Mouse (Mus musculus) lung, postnatal 0 days (tissue): ENCODE measurements around the gene Fam243. TPM values are rescaled to one million over a fixed set of nuclear protein-coding genes. Genes with fewer than 3 reads are reported as not detected.
A peak's percentile ranks its signal among the peaks of the same experiment; 100 is the strongest.

Experiments used
- ATAC-seq: fragments of 200-750 bp; cut with Nextera tagmentation; 2 replicates; pipeline ENCODE4 v1.8.0; 2017; ENCODE audit warnings: moderate library complexity
- DNase-seq: peaks from one replicate; pipeline ENCODE4 v3.0.0-alpha.2; 2016; ENCODE audit warnings: low spot score
- H3K27ac ChIP-seq: fragments of 300-500 bp; sonication (generic); 2 replicates; pipeline ENCODE4 v1.5.1; 2014; ENCODE audit warnings: antibody characterized with exemption, mild to moderate bottlenecking, low read length, mixed read lengths
- H3K27me3 ChIP-seq: fragments of 300-500 bp; sonication (generic); replicated peaks from 2 replicates; pipeline ENCODE4 v1.6.1; 2014; ENCODE audit warnings: low read length, mixed read lengths; ENCODE audit not compliant: insufficient read depth
- H3K36me3 ChIP-seq: fragments of 300-500 bp; sonication (generic); 2 replicates; pipeline ENCODE4 v1.6.1; 2014; ENCODE audit warnings: low read length, mixed read lengths; ENCODE audit not compliant: insufficient read depth
- H3K4me1 ChIP-seq: fragments of 300-500 bp; sonication (generic); 2 replicates; pipeline ENCODE4 v1.6.1; 2014; ENCODE audit warnings: antibody characterized with exemption, low read depth, low read length, mixed read lengths; ENCODE audit not compliant: insufficient read depth
- H3K4me2 ChIP-seq: fragments of 300-500 bp; sonication (generic); replicated peaks from 2 replicates; pipeline ENCODE4 v1.6.1; 2014; ENCODE audit warnings: low read depth, mild to moderate bottlenecking, low read length, moderate library complexity, mixed read lengths
- H3K4me3 ChIP-seq: fragments of 300-500 bp; sonication (generic); 2 replicates; pipeline ENCODE4 v1.5.1; 2014; ENCODE audit warnings: low read depth, low read length
- H3K9ac ChIP-seq: fragments of 300-500 bp; sonication (generic); replicated peaks from 2 replicates; pipeline ENCODE4 v1.6.1; 2014; ENCODE audit warnings: low read depth, mild to moderate bottlenecking
- H3K9me3 ChIP-seq: fragments of 300-500 bp; sonication (generic); 2 replicates; pipeline ENCODE4 v1.6.1; 2016; ENCODE audit warnings: low read length, mixed read lengths
- CTCF ChIP-seq: IDR thresholded peaks from 2 replicates; pipeline ENCODE4 v1.5.1; 2016; ENCODE audit warnings: antibody characterized with exemption, mild to moderate bottlenecking
- EP300 ChIP-seq: IDR thresholded peaks from 2 replicates; pipeline ENCODE4 v1.6.1; 2016; ENCODE audit warnings: antibody characterized with exemption, mild to moderate bottlenecking, control low read depth
- WGBS: fragments of 180-500 bp; shearing (Covaris S2); extraction: QIAGEN DNeasy Blood & Tissue Kit; methylation state at CpG from one replicate; pipeline ENCODE4 v1.1.7; 2014; 5-methylcytosine and 5-hydroxymethylcytosine counted together
- polyA plus RNA-seq: library from polyadenylated mRNA; unstranded; fragments of >200 nt; fragmentation: Nextera tagmentation; extraction: Ambion mirVana; gene quantifications from 2 replicates; pipeline ENCODE4 v1.2.1, GENCODE M21; 2015

Gene Fam243
- polyA plus RNA-seq, 1 experiment from 2014 or later, result not detected

DNA sequence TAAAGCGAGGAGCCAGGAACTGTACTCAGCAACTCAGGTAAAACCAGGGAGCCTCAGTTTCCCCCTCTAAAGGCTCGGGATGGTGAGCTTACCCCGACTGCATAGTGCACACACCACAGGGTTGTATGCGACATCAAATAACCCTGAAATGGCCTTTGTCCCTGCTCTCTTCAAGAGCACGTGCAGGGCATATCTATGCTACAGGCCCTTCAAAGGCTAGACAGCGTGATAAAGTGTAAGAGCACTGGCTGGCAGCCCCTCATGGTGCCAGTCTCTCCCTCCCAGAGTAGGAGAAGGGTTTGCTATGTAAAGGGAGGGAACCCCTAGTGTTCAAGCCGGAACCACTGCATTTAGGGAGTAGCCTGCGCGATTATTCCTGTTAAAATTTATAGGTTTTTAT, 35.8 kb upstream of the Fam243 start:
- Histone ChIP-seq H3K27me3 (no peaks in the 10 kb centered on the region), H3K9me3 (no peaks in the 10 kb centered on the region), H3K27ac (no peak overlapping the region), H3K4me3 (no peak overlapping the region), H3K4me2 (no peak overlapping the region), H3K4me1 (no peaks in the 10 kb centered on the region), H3K9ac (no peak overlapping the region), H3K36me3 (no peaks in the 10 kb centered on the region)
- DNase-seq (no peak), ATAC-seq (no peak)
- WGBS, result 61% methylated on average over 9 of the region's 9 CpGs
- TF ChIP-seq CTCF, result no peak
- TF ChIP-seq EP300, result no peak

DNA sequence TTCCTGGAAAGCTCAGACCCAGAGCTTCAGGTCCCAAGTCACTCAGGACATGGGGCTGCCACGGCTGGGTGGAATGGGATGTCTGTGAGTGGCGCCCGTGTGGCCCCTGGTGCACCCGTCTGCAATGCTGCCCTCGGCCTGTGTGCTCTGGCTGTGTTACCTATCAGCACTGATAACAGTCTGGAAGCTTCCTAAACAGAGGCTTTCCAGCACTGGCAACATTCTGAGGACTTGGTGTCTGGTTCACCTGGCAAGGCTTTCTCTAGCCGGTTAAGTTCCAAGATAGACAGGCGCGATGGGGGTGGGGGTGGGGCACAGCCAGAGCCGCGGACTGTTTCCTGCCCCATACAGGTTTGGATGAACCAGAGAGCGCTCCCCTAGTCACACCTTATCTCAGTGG, 34.7 kb upstream of the Fam243 start:
- Histone ChIP-seq H3K4me2 (no peak overlapping the region), H3K4me1 (no peaks in the 10 kb centered on the region), H3K4me3 (no peak overlapping the region), H3K9me3 (no peaks in the 10 kb centered on the region), H3K27ac (no peak overlapping the region), H3K9ac (no peak overlapping the region), H3K36me3 (no peaks in the 10 kb centered on the region), H3K27me3 (no peaks in the 10 kb centered on the region)
- DNase-seq (no peak), ATAC-seq (no peak)
- TF ChIP-seq CTCF (no peak), EP300 (no peak)
- 66% methylated on average over 11 of the region's 11 CpGs for WGBS

DNA sequence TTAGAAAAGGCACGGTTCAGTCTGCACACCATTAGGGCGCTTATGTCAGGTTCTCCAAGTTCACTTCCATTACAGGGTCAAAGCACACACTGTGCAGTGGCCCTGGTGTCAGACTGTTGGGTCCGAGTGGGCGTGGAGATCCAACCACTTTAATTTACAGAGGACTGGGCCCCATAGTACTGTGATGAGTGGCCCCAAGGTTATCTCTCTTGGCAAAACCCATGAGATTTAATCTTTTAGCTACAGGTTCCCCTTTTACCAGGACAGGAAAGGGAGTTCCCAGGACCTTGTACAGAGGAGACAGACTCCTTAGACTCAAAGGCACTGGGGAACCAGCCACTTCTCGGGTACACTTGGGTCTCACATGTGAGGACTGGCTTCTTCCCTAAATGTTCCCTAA, 34.1 kb upstream of the Fam243 start:
- no peak overlapping the region for H3K27ac ChIP-seq

DNA sequence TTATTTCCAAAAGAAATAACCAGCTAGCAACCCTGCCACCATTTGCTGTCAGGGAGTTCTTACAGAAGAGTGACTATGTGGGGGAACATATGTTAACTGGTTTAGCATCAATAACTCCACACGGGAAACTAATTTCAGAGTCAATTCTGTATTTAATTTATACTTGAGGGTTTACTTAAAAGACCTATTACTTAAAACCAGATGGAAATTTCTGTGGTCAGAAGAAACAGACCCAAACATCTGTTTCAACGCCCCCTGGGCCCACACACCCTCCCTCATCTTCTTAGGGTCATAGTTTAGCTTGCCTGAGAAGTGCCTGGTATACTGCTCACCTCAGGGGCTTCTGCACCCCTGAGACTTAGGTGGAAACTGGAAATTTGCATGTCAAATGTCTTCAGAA, 32.7 kb upstream of the Fam243 start:
- TF ChIP-seq CTCF (no peak), EP300 (no peak)
- no peak overlapping the region for H3K27ac ChIP-seq
- no peak overlapping the region for H3K4me2 ChIP-seq
- H3K4me1 ChIP-seq, result no peaks in the 10 kb centered on the region
- H3K4me3 ChIP-seq, result no peak overlapping the region
- H3K9me3 ChIP-seq, result no peaks in the 10 kb centered on the region
- 64% methylated on average over 2 of the region's 2 CpGs for WGBS
- no peak overlapping the region for H3K9ac ChIP-seq
- no peak for DNase-seq
- ATAC-seq, result no peak
- no peaks in the 10 kb centered on the region for H3K36me3 ChIP-seq
- no peaks in the 10 kb centered on the region for H3K27me3 ChIP-seq

More for the DNA sequence above, 34.1 kb upstream of the Fam243 start:
- DNase-seq, result no peak
- no peaks in the 10 kb centered on the region for H3K4me1 ChIP-seq
- no peak overlapping the region for H3K4me2 ChIP-seq
- no peaks in the 10 kb centered on the region for H3K27me3 ChIP-seq
- no peak for TF ChIP-seq EP300
- no peak for TF ChIP-seq CTCF
- no peak overlapping the region for H3K4me3 ChIP-seq
- no peak for ATAC-seq
- H3K9me3 ChIP-seq, result no peaks in the 10 kb centered on the region
- WGBS, result 69% methylated on average over 5 of the region's 5 CpGs
- H3K9ac ChIP-seq, result no peak overlapping the region
- H3K36me3 ChIP-seq, result no peaks in the 10 kb centered on the region

DNA sequence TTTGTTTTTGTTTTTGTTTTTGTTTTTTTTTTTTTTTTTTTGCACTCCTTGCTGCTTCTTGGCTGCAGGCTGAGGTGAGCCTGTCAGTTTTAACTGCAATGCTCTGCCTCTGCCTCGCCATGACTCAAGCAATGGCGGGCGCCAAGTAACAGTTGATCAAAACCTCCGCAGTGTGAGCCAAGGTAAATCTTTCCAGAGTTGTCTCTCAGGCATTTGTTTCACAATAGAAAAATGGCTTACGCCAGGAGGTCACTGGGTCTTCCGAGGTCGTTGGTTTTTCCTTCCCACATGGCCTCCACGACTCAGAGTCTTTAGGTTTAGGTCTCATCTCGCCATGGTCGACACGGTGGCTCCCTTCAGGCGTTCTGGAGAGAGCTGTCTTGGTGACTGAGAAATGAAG, 32.1 kb upstream of the Fam243 start:
- ATAC-seq, result no peak

DNA sequence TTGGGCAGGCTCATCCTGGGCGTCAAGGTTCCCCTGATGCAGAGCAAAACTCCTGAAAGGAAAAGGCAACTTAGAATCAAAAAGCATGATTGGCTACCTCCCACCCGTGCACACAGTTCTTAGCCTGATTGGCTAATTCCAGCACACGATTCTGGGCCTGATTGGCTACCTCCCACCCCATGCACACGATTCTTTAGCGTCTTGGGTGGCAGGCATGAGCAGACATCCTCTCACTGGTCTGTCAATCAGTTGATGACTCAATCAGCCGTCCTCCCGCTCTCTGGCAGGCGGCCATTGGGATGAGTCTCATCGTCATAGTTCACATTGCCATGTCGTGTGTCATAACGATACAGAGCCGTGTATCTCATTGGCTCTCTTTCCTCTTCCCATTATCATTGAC, 27.7 kb upstream of the Fam243 start:
- Histone ChIP-seq H3K4me2 (no peak overlapping the region), H3K36me3 (no peaks in the 10 kb centered on the region), H3K27ac (no peak overlapping the region), H3K27me3 (no peaks in the 10 kb centered on the region), H3K4me1 (peaks cover 4% of the 10 kb centered on the region; the same call in 1 of the 2 replicates), H3K9ac (no peak overlapping the region), H3K4me3 (no peak overlapping the region), H3K9me3 (no peaks in the 10 kb centered on the region)
- DNase-seq (peak; percentile 70), ATAC-seq (peak; percentile 76)
- 61% methylated on average over 12 of the region's 12 CpGs for WGBS
- TF ChIP-seq CTCF (no peak), EP300 (no peak)

More for the DNA sequence above, 32.1 kb upstream of the Fam243 start:
- Histone ChIP-seq H3K9me3 (no peaks in the 10 kb centered on the region), H3K4me3 (no peak overlapping the region), H3K27me3 (no peaks in the 10 kb centered on the region), H3K27ac (no peak overlapping the region), H3K36me3 (no peaks in the 10 kb centered on the region), H3K4me1 (no peaks in the 10 kb centered on the region), H3K4me2 (no peak overlapping the region), H3K9ac (no peak overlapping the region)
- WGBS, result 81% methylated on average over 12 of the region's 12 CpGs
- TF ChIP-seq CTCF, result no peak
- no peak for TF ChIP-seq EP300
- DNase-seq, result no peak

DNA sequence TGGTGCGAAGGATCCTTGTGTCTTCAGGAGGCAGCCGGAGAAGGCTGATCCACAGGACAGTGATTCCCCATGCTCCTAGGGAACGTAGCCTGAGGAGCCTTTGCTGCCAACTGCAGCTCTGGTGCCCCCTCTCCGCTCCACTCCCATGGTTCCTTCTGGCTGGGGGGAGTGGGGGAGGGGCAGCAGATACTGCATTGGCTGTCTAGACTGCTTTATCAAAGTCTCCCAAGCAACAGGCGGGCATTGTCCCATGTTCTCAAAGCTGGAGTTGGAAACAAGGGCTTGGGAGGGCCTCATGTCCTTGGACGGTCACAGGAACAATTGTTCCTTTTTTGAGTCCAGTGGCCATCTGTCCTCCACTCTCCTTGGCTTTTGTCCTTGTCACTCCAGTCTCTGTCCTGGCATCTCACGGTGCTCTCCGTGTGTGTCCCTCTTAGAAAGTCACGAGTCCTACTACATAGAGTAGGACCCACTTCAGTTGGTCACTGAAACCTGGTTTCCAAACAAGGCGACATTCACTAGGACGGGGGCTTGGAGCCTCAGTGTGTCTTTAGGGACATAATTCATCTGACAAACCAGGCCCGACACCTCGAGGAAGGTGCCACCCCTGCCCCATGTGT, 25.2 kb upstream of the Fam243 start:
- Histone ChIP-seq H3K9me3 (no peaks in the 10 kb centered on the region), H3K4me2 (no peak overlapping the region), H3K4me1 (peaks cover 4% of the 10 kb centered on the region; the same call in 1 of the 2 replicates), H3K36me3 (no peaks in the 10 kb centered on the region), H3K4me3 (no peak overlapping the region), H3K27ac (no peak overlapping the region), H3K9ac (no peak overlapping the region), H3K27me3 (no peaks in the 10 kb centered on the region)
- 66% methylated on average over 13 of the region's 13 CpGs for WGBS
- DNase-seq (no peak), ATAC-seq (no peak)
- no peak for TF ChIP-seq CTCF
- TF ChIP-seq EP300, result no peak
